Mouse (Mus musculus) megakaryocyte-erythroid progenitor cell, adult 5-6 weeks (primary cell): ENCODE data around the gene Actl11. TPM values are rescaled to one million over a fixed set of nuclear protein-coding genes. Genes with fewer than 3 reads are reported as not detected.
A peak's percentile ranks its signal among the peaks of the same experiment; 100 is the strongest.

Source experiments
- ATAC-seq: replicated peaks from 2 replicates; pipeline ENCODE4 v1.8.0; 2016; ENCODE audit warnings: mild to moderate bottlenecking, inconsistent platforms; ENCODE audit not compliant: severe bottlenecking, poor library complexity, low FRiP score, low TSS enrichment
- total RNA-seq, 2 experiments: library from RNA; stranded (forward) in 1 of 2; stranded (reverse) in 1 of 2; fragments of 200-1000, 215-1000 nt in 1 of 2; fragments of >200 nt in 1 of 2; fragmentation: Nextera tagmentation in 1 of 2; gene quantifications; 2 replicates each; pipeline ENCODE4 v1.2.3; 2014 to 2017

The Actl11 gene
- total RNA-seq, 2 experiments from 2014 or later = not detected

DNA sequence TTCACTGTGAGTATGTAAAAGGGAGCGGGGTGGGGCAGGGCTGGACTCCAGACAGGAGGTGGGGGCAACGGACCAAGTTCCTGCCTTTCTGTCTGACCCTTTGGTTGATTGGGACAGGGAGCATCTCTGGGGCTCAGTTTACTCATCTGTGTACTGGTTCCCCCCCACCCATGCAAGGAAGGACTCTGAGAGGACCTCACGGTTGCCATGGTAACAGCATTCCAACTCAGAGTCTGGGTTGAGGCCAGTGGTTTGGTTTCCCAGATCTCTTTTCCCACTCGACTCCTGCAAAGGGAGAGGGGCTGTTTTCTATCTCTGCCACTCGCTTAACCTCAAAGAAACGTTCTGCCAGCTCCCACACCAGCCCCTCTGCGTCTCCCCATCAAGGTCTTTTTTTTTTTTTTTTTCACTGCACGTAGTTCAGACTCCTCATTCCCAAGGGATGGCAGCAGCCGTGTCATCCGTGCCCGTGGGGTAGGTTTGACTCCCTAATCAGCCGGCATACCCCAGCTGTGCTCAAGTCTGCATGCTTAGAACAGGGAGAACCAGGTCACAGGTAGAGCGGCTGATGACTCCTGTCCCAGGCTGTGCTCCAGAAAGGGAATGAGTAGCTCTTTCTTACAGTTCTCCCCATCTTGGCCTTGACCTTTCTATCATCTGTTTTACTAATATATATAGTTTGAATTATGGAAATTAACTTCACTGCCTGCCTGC is 10.2 kb upstream of the Actl11 start:
- no peak for ATAC-seq

DNA sequence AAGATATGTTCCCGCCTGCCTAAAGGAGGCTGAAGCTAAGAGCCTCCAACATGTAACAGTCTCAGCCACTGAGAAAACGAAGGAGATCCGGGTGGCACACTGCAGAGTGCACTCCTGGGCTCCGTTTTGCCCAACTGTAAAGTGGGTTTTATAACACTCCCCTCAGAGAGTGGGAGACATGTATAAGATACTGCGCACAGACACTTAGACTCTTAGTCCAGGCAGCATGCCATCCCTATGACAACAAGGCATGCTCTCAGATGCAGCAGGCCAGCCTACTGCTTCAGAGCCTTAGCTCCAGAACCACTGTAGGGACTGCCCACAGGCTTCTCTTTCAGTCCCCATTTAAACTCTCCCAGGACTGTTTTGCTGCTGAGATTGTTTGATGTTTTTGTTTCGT is 9.4 kb upstream of the Actl11 start:
- ATAC-seq = no peak

- ATAC-seq = no peak
Observed at GRCm38 (mm10) chr9:107919441-107919840, 8.8 kb upstream of the Actl11 start.

DNA sequence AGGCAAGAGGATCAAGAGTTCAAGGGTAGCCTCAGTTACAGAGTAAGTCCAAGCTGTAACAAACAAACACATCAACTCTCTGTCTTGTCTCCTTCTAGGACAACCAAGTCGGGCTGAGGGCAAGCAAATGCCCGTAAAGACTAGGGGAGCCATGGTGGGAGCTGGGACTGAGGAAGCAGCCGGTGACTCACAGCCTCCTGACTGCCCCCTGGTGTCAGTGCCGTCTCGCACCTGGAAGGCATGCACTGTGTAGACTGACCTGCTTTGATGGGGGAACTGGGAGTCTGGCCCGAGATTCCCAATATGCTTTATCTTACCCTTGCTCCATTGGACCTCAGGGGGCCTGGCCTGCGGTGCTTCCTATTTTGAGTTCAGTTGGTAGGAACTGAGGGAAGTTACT is 5.2 kb upstream of the Actl11 start:
- peak; percentile 76 for ATAC-seq

DNA sequence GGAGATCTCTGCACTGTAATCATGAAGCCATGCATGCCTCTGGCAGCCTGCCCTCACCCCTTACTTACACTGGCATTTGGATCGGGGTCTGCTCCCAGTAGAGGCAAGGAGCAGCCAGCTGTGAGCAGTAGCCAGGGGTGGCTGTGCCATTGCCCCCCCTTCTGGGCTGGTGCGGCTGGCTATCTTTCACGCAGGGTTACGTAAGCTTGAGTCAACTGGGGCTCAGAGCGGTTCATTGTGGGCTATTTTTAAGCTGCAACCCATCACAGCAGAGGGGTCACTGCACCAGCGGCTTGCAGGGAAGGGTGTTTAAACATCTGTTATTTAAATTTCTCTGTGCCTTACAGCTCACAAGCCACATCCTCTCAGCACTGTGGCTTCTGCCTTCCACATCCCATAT is 4.3 kb upstream of the Actl11 start:
- 0 out of 2 replicates have a peak, but pooled peaks have one; percentile 46 for ATAC-seq

DNA sequence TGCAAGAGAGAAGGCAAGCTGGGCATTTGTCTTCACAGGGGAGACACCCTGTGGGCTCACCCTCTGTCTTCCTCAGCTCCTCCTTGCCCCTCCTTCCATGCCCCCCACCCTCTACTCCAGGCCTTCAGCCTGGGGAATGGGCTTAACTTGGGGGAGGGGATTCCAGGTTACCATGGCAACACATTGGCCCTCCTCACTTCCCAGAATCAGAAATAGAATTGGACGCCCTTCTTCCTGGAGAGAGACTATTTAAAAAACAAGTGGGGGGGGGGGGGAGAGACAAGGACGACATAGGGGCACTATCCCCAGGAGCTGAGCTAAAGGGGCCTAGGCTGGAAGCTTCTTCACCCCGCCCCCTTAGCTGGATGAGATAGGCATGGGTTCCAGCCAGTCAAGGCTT is 3.0 kb upstream of the Actl11 start:
- no peak for ATAC-seq

DNA sequence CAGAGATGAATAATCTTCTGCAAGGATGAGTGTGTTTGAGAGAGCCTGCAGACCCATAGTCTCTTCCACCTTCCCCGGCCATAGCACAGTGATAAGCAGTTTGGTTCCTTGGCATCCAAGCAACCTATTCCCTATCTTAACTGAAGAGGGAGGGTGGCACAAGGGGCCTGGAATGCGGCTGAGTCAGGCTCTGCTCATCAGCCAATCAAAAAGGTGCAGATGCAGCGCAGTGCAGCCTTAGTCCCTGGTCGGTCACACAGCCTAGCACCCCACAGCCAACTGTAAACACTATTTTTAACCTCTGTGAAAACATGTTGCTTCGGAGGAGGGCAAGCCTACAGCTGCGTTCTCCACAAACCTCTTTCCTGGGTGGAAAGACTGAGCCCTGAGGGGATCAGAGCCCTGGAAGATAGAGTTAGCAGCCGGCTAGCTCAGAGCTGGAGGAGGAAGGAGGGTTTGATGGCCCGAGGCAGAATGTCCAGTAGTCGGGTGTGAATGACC is 1.3 kb upstream of the Actl11 start:
- no peak for ATAC-seq

- ATAC-seq = no peak
Observed at GRCm38 (mm10) chr9:107927749-107928148, 520 bp upstream of the Actl11 start.

DNA sequence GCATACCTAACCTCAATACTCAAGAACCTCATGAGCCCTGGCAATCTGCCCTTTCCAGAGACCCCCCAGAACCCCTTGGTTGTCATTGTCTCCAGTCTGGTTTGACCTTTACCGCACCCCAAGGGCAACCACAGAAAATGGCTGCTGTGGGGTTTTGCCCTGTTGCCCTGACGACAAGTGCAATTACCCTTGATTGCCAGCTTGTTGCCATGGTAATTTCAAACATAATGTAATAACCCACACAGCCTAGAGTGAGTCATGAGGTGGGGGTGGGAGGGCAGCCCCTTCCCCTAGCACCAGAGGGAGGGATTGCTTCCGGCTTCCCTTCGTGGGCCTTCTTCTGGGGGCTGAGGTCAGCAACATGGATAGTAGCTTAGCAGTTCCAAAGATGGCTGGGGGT is 4.0 kb downstream of the Actl11 start:
- ATAC-seq = no peak

DNA sequence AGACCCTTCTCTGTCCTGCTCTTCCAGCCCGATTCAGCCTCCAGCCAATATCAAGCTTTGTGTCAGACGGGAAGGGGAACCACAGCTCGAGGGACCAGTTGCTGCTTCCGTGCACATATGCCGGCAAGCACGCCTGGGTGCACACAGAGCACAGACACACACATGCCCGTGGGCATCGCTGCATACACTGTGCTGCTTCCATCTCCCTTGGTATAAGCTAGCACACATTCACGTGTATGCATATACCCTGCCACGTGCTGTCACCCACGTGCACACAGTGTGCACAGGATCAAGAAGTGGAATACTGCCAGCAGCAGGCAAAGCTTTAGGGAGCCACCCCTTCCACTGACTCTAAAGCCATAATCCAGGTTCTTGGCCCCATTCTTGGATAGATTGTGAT is 5.9 kb downstream of the Actl11 start:
- no peak for ATAC-seq

DNA sequence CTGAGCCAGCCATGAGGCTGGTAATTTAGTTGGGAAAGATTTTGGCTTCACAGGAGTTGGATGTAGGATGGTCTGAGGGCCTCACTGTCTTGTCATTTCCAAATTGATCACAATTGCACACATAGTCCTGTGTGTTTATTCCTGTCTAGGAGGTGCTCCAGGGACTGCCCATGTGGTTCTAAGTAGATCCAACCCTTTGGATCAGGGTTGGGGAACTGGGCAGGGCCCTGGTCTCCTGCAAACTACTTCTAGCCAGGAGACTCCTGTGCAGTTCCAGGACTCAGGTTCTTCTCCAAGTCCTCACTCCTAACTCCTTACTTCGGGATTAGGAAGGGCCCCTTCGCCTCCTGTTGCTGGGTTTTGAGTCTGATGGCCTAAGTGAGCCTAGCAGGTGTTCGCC is 7.1 kb downstream of the Actl11 start, which contains the start of gene Camkv:
Camkv (plus strand) TSS at position 301 of the 400 bp plus-strand sequence.
- ATAC-seq = no peak

GRCm38 (mm10) chr9:107935790-107936214 is 7.5 kb downstream of the Actl11 start:
- ATAC-seq = peak; percentile 56

GRCm38 (mm10) chr9:107936215-107936822 is 8.1 kb downstream of the Actl11 start:
- ATAC-seq = no peak

- no peak for ATAC-seq
Observed at GRCm38 (mm10) chr9:107936831-107937230, 8.6 kb downstream of the Actl11 start.

GRCm38 (mm10) chr9:107947241-107948194 is 19.2 kb downstream of the Actl11 start:
- ATAC-seq = peak; percentile 60

DNA sequence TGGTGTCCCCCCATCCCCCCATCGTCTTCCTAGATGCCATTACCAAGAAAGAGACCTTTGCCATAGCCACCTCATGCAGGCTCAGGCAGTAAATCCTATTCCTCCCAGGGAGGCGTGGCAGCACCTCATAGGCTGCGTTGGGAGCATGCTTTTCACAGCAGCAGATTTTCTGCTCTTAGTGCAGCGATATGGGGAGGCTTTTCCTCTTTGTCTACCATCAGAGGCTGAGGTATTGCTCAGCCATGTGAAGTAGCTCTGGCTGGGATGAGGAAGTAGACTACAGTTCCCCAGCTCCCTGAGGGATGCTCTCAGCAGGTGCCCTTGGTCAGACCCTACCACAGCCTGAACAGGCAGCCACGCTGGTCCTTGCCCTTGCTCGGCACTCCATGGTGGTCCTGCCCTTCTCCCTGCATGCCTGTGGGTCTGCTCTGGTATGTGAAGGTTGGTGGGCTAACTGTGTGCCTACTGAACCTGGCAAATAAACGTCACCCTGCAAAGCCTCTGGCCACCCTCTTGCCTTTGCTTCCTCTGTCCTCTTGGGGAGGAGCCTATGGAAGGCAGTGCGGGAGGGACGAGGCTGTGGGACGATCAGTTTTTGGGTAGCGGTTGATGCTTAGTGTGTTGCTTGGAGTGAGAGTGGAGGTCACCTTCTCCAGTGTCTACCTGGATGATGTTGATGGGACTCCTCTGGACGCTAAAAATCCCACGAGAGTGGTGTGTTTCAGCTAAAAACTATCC is 21.1 kb downstream of the Actl11 start:
- no peak for ATAC-seq

DNA sequence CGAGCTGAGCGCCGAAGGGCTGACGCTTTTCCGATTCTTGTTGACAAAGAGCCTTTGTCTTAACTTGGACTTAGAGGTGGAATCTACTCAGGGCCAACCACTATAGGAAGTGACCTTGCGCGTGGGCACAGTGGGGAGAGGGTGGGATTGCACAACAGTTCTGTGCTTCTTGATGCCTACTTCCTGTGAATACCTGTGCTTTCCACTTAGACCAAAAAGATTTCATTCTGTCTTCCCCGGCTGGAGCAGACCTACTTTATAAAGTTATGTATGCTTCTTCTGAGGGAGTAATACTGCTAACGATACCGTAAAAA is 21.6 kb downstream of the Actl11 start, which contains the start of gene Traip:
Traip (plus strand) TSS at position 215 of the 314 bp plus-strand sequence.
- no peak for ATAC-seq

- ATAC-seq = peak; percentile 83
Observed at GRCm38 (mm10) chr9:107950460-107951355, 22.4 kb downstream of the Actl11 start.
